Mouse (Mus musculus) ES-Bruce4 (cell line): ENCODE results near the gene Men1. TPM values are rescaled to one million over a fixed set of nuclear protein-coding genes. Genes with fewer than 3 reads are reported as not detected.
"Not testable (repeated sequence)": the region's sequence is repeated elsewhere in the genome, so short reads cannot be mapped to it uniquely, and the experiment has no call there.

Source experiments
- H3K27ac ChIP-seq: 2 replicates; pipeline ENCODE4 v1.5.1; 2012; ENCODE audit warnings: low read length, inconsistent platforms; ENCODE audit not compliant: insufficient read depth
- H3K27me3 ChIP-seq: 2 replicates; pipeline ENCODE4 v1.6.1; 2012; ENCODE audit warnings: mild to moderate bottlenecking, low read length, inconsistent platforms; ENCODE audit not compliant: control insufficient read depth, poor library complexity, insufficient read depth, severe bottlenecking
- H3K36me3 ChIP-seq: 2 replicates; pipeline ENCODE4 v1.6.1; 2012; ENCODE audit warnings: inconsistent platforms, mild to moderate bottlenecking, low read length, moderate library complexity; ENCODE audit not compliant: control insufficient read depth, poor library complexity, insufficient read depth, severe bottlenecking
- H3K4me1 ChIP-seq: one replicate; pipeline ENCODE4 v1.8.1; 2011; ENCODE audit warnings: low read length; ENCODE audit not compliant: control insufficient read depth, insufficient read depth
- H3K4me3 ChIP-seq: 2 replicates; pipeline ENCODE4 v1.5.1; 2011; ENCODE audit warnings: low read depth, mild to moderate bottlenecking, low read length
- H3K9ac ChIP-seq: 2 replicates; pipeline ENCODE4 v1.6.1; 2012; ENCODE audit warnings: low read depth, mild to moderate bottlenecking, inconsistent platforms; ENCODE audit not compliant: poor library complexity, severe bottlenecking
- H3K9me3 ChIP-seq: replicated peaks from 2 replicates; pipeline ENCODE4 v1.6.1; 2012; ENCODE audit warnings: mild to moderate bottlenecking, low read length, inconsistent platforms; ENCODE audit not compliant: control insufficient read depth, poor library complexity, insufficient read depth, severe bottlenecking
- CTCF ChIP-seq: IDR thresholded peaks from one replicate; pipeline ENCODE4 v1.8.1; 2011; ENCODE audit warnings: low read depth, low read length
- EP300 ChIP-seq: IDR thresholded peaks from 2 replicates; pipeline ENCODE4 v1.6.1; 2011; ENCODE audit warnings: low read depth, low read length; ENCODE audit not compliant: insufficient read depth
- POLR2A ChIP-seq: IDR thresholded peaks from one replicate; pipeline ENCODE4 v1.8.1; 2011; ENCODE audit warnings: low read length; ENCODE audit not compliant: insufficient read depth
- polyA plus RNA-seq: library from polyadenylated mRNA; stranded (reverse); fragments of >200 nt; gene quantifications from 2 replicates; pipeline ENCODE4 v1.2.4, GENCODE M21; 2011; ENCODE audit warnings: low read depth; ENCODE audit not compliant: missing spikeins, insufficient read depth, insufficient read length

Men1 gene
- polyA plus RNA-seq, 1 experiment, result 40.5 TPM

DNA sequence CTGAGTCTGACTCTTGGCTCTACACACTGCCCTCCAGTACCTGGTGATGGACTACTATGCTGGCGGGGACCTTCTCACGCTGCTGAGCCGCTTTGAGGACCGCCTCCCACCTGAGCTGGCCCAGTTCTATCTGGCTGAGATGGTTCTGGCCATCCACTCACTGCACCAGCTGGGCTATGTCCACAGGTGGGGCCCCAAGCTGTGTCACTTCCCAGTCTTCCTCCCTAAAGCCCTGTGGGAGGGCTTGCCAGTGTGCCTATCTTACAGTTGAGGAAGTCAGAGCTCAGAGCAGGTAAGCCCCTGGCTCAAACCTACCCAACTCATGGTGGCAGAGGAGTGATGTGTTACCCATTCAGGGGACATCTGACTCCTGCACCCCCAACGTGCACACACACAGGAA is 24.6 kb upstream of the Men1 start:
- Histone ChIP-seq H3K27ac (no peak overlapping the region), H3K36me3 (peaks cover 55% of the 10 kb centered on the region), H3K4me3 (no peak overlapping the region), H3K4me1 (no peaks in the 10 kb centered on the region), H3K9me3 (no peaks in the 10 kb centered on the region), H3K27me3 (no peaks in the 10 kb centered on the region), H3K9ac (no peak overlapping the region)
- TF ChIP-seq EP300 (no peak), POLR2A (no peak), CTCF (no peak)

- peaks cover 71% of the 10 kb centered on the region for H3K36me3 ChIP-seq
- H3K9me3 ChIP-seq, H3K4me3 ChIP-seq, H3K4me1 ChIP-seq, H3K9ac ChIP-seq, H3K27ac ChIP-seq, H3K27me3 ChIP-seq: not testable (repeated sequence)
Measured at GRCm38 (mm10) chr19:6311783-6312182, 23.0 kb upstream of the Men1 start.

- Histone ChIP-seq H3K27me3 (no peaks in the 10 kb centered on the region), H3K36me3 (peaks cover 81% of the 10 kb centered on the region), H3K4me1 (no peaks in the 10 kb centered on the region), H3K9me3 (no peaks in the 10 kb centered on the region), H3K4me3 (no peak overlapping the region), H3K9ac (no peak overlapping the region), H3K27ac (no peak overlapping the region)
- no peak for TF ChIP-seq CTCF
- no peak for TF ChIP-seq POLR2A
- no peak for TF ChIP-seq EP300
Measured at GRCm38 (mm10) chr19:6313796-6314195, 21.0 kb upstream of the Men1 start.

DNA sequence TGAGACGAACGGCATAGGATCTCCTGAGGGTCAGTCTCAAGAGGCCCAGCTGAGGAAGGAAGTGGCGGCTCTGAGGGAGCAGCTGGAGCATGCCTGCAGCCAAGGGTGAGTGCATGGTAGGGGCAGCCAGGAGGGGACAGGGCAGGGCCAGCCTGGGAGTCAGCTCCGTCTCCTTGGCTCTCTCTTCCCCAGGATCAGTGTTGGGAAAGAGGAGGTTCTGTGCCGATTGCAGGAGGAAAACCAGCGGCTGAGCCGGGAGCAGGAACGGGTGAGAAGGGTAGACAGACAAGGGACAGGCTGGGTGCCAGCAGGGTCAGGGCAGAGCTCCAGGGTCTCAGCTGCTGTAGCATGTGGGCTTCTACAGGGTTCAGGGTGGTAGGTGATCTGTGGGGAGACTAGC is 20.3 kb upstream of the Men1 start:
- TF ChIP-seq EP300 (no peak), POLR2A (no peak), CTCF (no peak)
- Histone ChIP-seq H3K4me1 (no peaks in the 10 kb centered on the region), H3K36me3 (peaks cover 82% of the 10 kb centered on the region), H3K9ac (no peak overlapping the region), H3K27me3 (no peaks in the 10 kb centered on the region), H3K27ac (no peak overlapping the region), H3K9me3 (no peaks in the 10 kb centered on the region), H3K4me3 (no peak overlapping the region)

DNA sequence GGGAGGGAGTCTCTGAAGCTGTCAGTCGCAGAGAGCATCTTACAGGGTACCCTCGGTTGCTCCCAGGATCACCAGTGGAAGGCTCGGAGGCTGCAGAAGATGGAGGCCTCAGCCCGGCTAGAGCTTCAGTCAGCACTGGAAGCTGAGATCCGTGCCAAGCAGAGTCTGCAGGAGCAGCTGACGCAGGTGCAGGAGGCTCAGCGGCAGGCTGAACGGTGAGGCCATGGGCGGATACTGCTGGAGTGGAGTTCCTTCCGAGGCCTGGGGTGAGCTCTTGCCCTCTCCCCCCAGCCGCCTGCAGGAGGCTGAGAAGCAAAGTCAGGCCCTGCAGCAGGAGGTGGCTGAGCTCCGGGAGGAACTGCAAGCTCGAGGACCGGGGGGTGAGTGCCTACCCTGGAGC is 19.2 kb upstream of the Men1 start:
- TF ChIP-seq POLR2A (no peak), CTCF (no peak), EP300 (no peak)
- Histone ChIP-seq H3K27ac (no peak overlapping the region), H3K27me3 (no peaks in the 10 kb centered on the region), H3K9me3 (no peaks in the 10 kb centered on the region), H3K4me1 (no peaks in the 10 kb centered on the region), H3K4me3 (no peak overlapping the region), H3K9ac (no peak overlapping the region), H3K36me3 (peaks cover 72% of the 10 kb centered on the region)

DNA sequence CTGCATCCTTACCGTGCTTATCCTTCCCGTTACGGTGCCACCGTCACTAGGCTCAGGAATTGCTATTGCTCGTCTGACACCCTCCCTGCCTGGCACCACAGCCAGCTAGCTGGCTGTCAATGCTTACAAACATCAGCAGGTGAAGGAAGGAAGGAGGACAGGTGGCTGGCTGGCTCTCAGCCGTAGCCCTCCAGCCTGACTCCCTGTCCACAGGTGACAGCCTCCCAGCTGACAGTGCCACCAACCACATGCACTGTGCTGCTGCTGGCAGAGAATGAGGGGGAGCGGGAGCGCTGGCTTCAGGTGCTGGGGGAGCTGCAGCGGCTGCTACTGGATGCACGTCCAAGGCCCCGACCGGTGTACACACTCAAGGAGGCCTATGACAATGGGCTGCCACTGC is 16.6 kb upstream of the Men1 start:
- H3K9me3 ChIP-seq, result no peaks in the 10 kb centered on the region
- H3K36me3 ChIP-seq, result peaks cover 50% of the 10 kb centered on the region
- TF ChIP-seq POLR2A (no peak), EP300 (no peak), CTCF (no peak)
- no peak overlapping the region for H3K27ac ChIP-seq
- H3K4me1 ChIP-seq, result peaks cover 4% of the 10 kb centered on the region
- H3K27me3 ChIP-seq, result no peaks in the 10 kb centered on the region
- H3K4me3 ChIP-seq, result no peak overlapping the region
- H3K9ac ChIP-seq, result no peak overlapping the region
